Mouse (Mus musculus): ENCODE data around the gene Wdcp.
"Not testable (repeated sequence)": the region's sequence is repeated elsewhere in the genome, so short reads cannot be mapped to it uniquely, and the experiment has no call there.

GRCm38 (mm10) chr12:4797471-4797870 lies 45.6 kb upstream of the Wdcp start:
- TF ChIP-seq GATA1 (IDR thresholded peaks at IDR 0.05; ENCODE audit: borderline replicate concordance, low read length); CTCF (IDR thresholded peaks at IDR 0.05; ENCODE audit: low read depth, low read length); TAL1 (conservative IDR thresholded peaks at IDR 0.05; ENCODE audit: low read depth, low read length): not testable (repeated sequence)

Data from G1E (cell line).